In genomic region chr15:10313522-10314455, GRCm38 (mm10) we compare ENCODE assay signal across 9 mouse cellular contexts. TPM values are rescaled to one million over a fixed set of nuclear protein-coding genes. Genes with fewer than 3 reads are reported as not detected.
DNase-seq lines count a peak whose midpoint lies in the region; ATAC-seq and TF ChIP-seq lines count a peak whose summit lies in the region.
"Had no signal": no experiment of that assay in that cellular context is flagged by ENCODE, and none has a peak within 500 bp of the region (broad histone marks: within the 10 kb centered on the region; RNA-seq: fewer than 3 reads in every experiment).

No protein-coding gene starts in this region.

- ATAC-seq in megakaryocyte progenitor cell, adult 5-6 weeks (replicated peaks; ENCODE audit: poor library complexity) = no peak; the same call in 1 of the 2 replicates

- intact Hi-C loops in gastrocnemius, adult 2 months (cut with DNase I) = loop anchor here (5.0 kb wide), 1 partner anchor 1191 kb away; no protein-coding TSS in a partner anchor

- peak; percentile 65 for TF ChIP-seq CTCF in gastrocnemius, adult 2 months (IDR thresholded peaks at IDR 0.05)

- H3K27ac ChIP-seq in gastrocnemius, adult 2 months = no peak overlapping the region

- H3K4me3 ChIP-seq in gastrocnemius, adult 2 months = no peak overlapping the region

- peak; percentile 72 for DNase-seq in urinary bladder, postnatal 14 days (ENCODE audit: low spot score)
- DNase-seq in urinary bladder, adult 2 months (ENCODE audit: low spot score) = no peak
- DNase-seq in c-Kit-positive CD71-negative TER-119-negative erythroid progenitor cells, embryonic 14.5 days (ENCODE audit: low read depth) = peak; percentile 32
- peak; percentile 44 for DNase-seq in gastrocnemius, adult 2 months
- peak; percentile 64 to 71 for DNase-seq in kidney, postnatal 4 days
- DNase-seq in lung, postnatal 14 days = peak; percentile 64
- peak; percentile 32 for DNase-seq in right cerebral cortex, postnatal 25 days

RNA-seq across cellular contexts. Expression of gene Gm21973, which starts 11.4 kb away (rescaled TPM):
- polyA plus RNA-seq in urinary bladder, adult 2 months (2012; rRNA removed) = not detected in 2 replicates
- total RNA-seq in gastrocnemius, adult 2 months (2021) = not detected
- total RNA-seq in megakaryocyte progenitor cell, adult 5-6 weeks (2015) = not detected in 2 replicates
- not detected in 2 replicates for total RNA-seq in megakaryocyte progenitor cell, adult 5-6 weeks (2017)
- polyA plus RNA-seq: heart, embryonic 14.5 days had no signal

RNA-seq across cellular contexts. Expression of gene Agxt2, which starts 44.5 kb away (rescaled TPM):
- not detected in 2 replicates for polyA plus RNA-seq in urinary bladder, adult 2 months (2012; rRNA removed)
- total RNA-seq in gastrocnemius, adult 2 months (2021) = not detected
- not detected in 2 replicates for total RNA-seq in megakaryocyte progenitor cell, adult 5-6 weeks (2015)
- not detected in 2 replicates for total RNA-seq in megakaryocyte progenitor cell, adult 5-6 weeks (2017)
- polyA plus RNA-seq: heart, embryonic 14.5 days had no signal
